Mouse (Mus musculus): ENCODE data around the gene Isx. TPM values are rescaled to one million over a fixed set of nuclear protein-coding genes. Genes with fewer than 3 reads are reported as not detected.
A peak's percentile ranks its signal among the peaks of the same experiment; 100 is the strongest.

Gene Isx
- polyA plus RNA-seq (2016; fragmentation: Nextera tagmentation; extraction: Ambion mirVana), result not detected in 2 replicates

DNA sequence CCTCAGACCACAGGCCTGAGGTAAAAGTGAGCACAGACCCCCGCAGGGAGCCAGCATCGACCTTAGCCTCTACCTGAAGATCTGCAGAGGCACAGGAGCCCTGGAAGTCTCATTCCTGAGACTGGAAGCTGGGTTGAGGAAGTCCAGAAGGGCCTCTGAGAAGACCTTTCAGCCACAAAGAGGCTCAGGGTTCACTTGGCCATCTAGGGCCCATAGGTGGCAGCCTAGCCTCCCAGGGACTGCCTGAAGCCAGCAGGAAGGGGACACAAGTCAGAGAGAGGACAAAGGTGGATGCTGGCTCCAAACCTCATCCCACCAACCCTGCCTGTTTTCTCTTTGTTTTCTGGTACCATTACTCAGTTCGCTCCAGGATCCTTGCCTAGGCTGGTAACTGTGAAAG lies at the start of gene Isx:
Gene Isx (plus strand): TSS at position 234 of the 400 bp plus-strand sequence.
- 81% methylated on average over 3 of the region's 3 CpGs for WGBS
- H3K4me3 ChIP-seq, result no peak within 1 kb of the TSS
- no peak within 1 kb of the TSS for H3K27ac ChIP-seq (replicated peaks)
- H3K27me3 ChIP-seq (ENCODE audit: low read depth, poor library complexity, severe bottlenecking), result peaks cover 11% of the 10 kb centered on the region; the same call in 1 of the 2 replicates
- H3K36me3 ChIP-seq, result no peaks in the 10 kb centered on the region
- peaks cover 2% of the 10 kb centered on the region for H3K4me1 ChIP-seq
- DNase-seq (ENCODE audit: low spot score), result no peak
- H3K9me3 ChIP-seq (replicated peaks), result no peaks in the 10 kb centered on the region

- Histone ChIP-seq H3K27ac (replicated peaks) (no peak overlapping the region), H3K4me1 (no peaks in the 10 kb centered on the region), H3K4me3 (no peak overlapping the region), H3K36me3 (no peaks in the 10 kb centered on the region), H3K27me3 (ENCODE audit: low read depth, poor library complexity, severe bottlenecking) (no peaks in the 10 kb centered on the region), H3K9me3 (replicated peaks) (no peaks in the 10 kb centered on the region)
- 80% methylated on average over 3 of the region's 3 CpGs for WGBS
- no peak for DNase-seq (ENCODE audit: low spot score)
These were observed 45.3 kb upstream of the Isx start for GRCm38 (mm10) chr8:74827689-74828088.

- H3K27me3 ChIP-seq (ENCODE audit: low read depth, poor library complexity, severe bottlenecking), result no peaks in the 10 kb centered on the region
- no peaks in the 10 kb centered on the region for H3K36me3 ChIP-seq
- WGBS, result 80% methylated on average over 5 of the region's 5 CpGs
- H3K4me3 ChIP-seq, result no peak overlapping the region
- no peaks in the 10 kb centered on the region for H3K9me3 ChIP-seq (replicated peaks)
- H3K27ac ChIP-seq (replicated peaks), result no peak overlapping the region
- DNase-seq (ENCODE audit: low spot score), result no peak
- H3K4me1 ChIP-seq, result no peaks in the 10 kb centered on the region
These were observed 41.7 kb upstream of the Isx start for GRCm38 (mm10) chr8:74831322-74831721.

DNA sequence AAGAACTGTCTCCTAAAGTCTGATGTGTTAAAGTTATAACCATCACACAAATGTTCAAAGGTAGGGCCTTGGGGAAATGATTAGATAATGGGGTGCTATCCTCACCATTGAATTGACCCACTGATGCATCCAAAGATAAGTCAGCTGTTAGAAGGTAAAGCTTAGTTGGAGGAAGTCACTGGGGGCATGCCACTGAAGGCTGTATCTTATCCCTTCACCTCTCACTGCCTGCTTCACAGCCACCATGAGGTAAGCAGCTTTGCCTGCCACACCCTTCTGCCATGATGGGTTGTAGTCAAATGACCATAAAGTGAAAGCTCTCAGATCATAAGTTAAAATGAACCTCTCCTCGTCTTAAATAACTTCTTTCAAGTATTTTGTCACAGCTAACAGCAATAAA lies 38.7 kb upstream of the Isx start:
- Histone ChIP-seq H3K27ac (replicated peaks) (no peak overlapping the region), H3K4me3 (no peak overlapping the region), H3K9me3 (replicated peaks) (no peaks in the 10 kb centered on the region), H3K27me3 (ENCODE audit: low read depth, poor library complexity, severe bottlenecking) (no peaks in the 10 kb centered on the region), H3K36me3 (no peaks in the 10 kb centered on the region), H3K4me1 (no peaks in the 10 kb centered on the region)
- WGBS, result 63% methylated on average over 1 of the region's 1 CpGs
- no peak for DNase-seq (ENCODE audit: low spot score)

- 26% methylated on average over 12 of the region's 12 CpGs for WGBS
- H3K4me1 ChIP-seq, result peaks cover 4% of the 10 kb centered on the region; the same call in 1 of the 2 replicates
- H3K4me3 ChIP-seq, result no peak overlapping the region
- peak; percentile 26 for DNase-seq (ENCODE audit: low spot score)
- H3K36me3 ChIP-seq, result no peaks in the 10 kb centered on the region
- no peak overlapping the region for H3K27ac ChIP-seq (replicated peaks)
- no peaks in the 10 kb centered on the region for H3K27me3 ChIP-seq (ENCODE audit: low read depth, poor library complexity, severe bottlenecking)
- H3K9me3 ChIP-seq (replicated peaks), result no peaks in the 10 kb centered on the region
These were observed 25.5 kb upstream of the Isx start for GRCm38 (mm10) chr8:74847376-74848048.

- Histone ChIP-seq H3K36me3 (no peaks in the 10 kb centered on the region), H3K9me3 (replicated peaks) (no peaks in the 10 kb centered on the region), H3K4me3 (no peak overlapping the region), H3K27me3 (ENCODE audit: low read depth, poor library complexity, severe bottlenecking) (no peaks in the 10 kb centered on the region), H3K4me1 (peaks cover 4% of the 10 kb centered on the region; the same call in 1 of the 2 replicates), H3K27ac (replicated peaks) (no peak overlapping the region)
- no peak for DNase-seq (ENCODE audit: low spot score)
- 92% methylated on average over 1 of the region's 1 CpGs for WGBS
These were observed 24.3 kb upstream of the Isx start for GRCm38 (mm10) chr8:74848707-74849106.

DNA sequence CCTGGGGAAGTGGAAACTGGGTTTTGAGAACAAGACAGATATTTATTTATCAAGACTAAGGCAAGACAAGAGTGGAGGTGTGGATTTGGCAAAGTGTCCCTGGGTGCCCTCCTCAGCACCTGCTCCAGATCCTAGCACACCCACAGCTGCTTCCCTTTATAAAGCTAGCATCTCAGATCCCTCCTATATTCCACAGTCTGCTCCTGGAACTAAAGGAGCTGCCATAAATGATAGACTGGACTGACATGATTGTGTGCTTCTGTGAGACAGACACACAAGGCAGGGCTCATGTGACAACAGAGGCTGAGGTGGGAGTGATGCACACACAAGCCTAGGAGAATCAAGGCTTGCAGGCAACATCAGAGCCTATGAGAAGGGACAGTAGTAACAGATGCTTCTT lies 22.0 kb upstream of the Isx start:
- DNase-seq (ENCODE audit: low spot score), result no peak
- H3K27me3 ChIP-seq (ENCODE audit: low read depth, poor library complexity, severe bottlenecking), result no peaks in the 10 kb centered on the region
- no peaks in the 10 kb centered on the region for H3K9me3 ChIP-seq (replicated peaks)
- H3K4me3 ChIP-seq, result no peak overlapping the region
- H3K4me1 ChIP-seq, result peaks cover 4% of the 10 kb centered on the region; the same call in 1 of the 2 replicates
- no peak overlapping the region for H3K27ac ChIP-seq (replicated peaks)
- H3K36me3 ChIP-seq, result no peaks in the 10 kb centered on the region

- WGBS, result 28% methylated on average over 3 of the region's 3 CpGs
- no peaks in the 10 kb centered on the region for H3K9me3 ChIP-seq (replicated peaks)
- H3K27ac ChIP-seq (replicated peaks), result no peak overlapping the region
- H3K36me3 ChIP-seq, result no peaks in the 10 kb centered on the region
- H3K4me3 ChIP-seq, result no peak overlapping the region
- peaks cover 4% of the 10 kb centered on the region; the same call in 1 of the 2 replicates for H3K4me1 ChIP-seq
- no peaks in the 10 kb centered on the region for H3K27me3 ChIP-seq (ENCODE audit: low read depth, poor library complexity, severe bottlenecking)
- peak; percentile 38 for DNase-seq (ENCODE audit: low spot score)
These were observed 21.1 kb upstream of the Isx start for GRCm38 (mm10) chr8:74851837-74852236.

GRCm38 (mm10) chr8:74853488-74853887 lies 19.5 kb upstream of the Isx start:
- no peaks in the 10 kb centered on the region for H3K27me3 ChIP-seq (ENCODE audit: low read depth, poor library complexity, severe bottlenecking)
- H3K27ac ChIP-seq (replicated peaks), result no peak overlapping the region
- H3K4me1 ChIP-seq, result peaks cover 4% of the 10 kb centered on the region; the same call in 1 of the 2 replicates
- H3K36me3 ChIP-seq, result no peaks in the 10 kb centered on the region
- H3K9me3 ChIP-seq (replicated peaks), result no peaks in the 10 kb centered on the region
- WGBS, result 33% methylated on average over 5 of the region's 5 CpGs
- DNase-seq (ENCODE audit: low spot score), result peak; percentile 29
- no peak overlapping the region for H3K4me3 ChIP-seq

GRCm38 (mm10) chr8:74854786-74855185 lies 18.2 kb upstream of the Isx start:
- Histone ChIP-seq H3K27ac (replicated peaks) (no peak overlapping the region), H3K4me3 (no peak overlapping the region), H3K27me3 (ENCODE audit: low read depth, poor library complexity, severe bottlenecking) (no peaks in the 10 kb centered on the region), H3K4me1 (peaks cover 4% of the 10 kb centered on the region; the same call in 1 of the 2 replicates), H3K9me3 (replicated peaks) (no peaks in the 10 kb centered on the region), H3K36me3 (no peaks in the 10 kb centered on the region)
- WGBS, result 92% methylated on average over 4 of the region's 4 CpGs
- no peak for DNase-seq (ENCODE audit: low spot score)

DNA sequence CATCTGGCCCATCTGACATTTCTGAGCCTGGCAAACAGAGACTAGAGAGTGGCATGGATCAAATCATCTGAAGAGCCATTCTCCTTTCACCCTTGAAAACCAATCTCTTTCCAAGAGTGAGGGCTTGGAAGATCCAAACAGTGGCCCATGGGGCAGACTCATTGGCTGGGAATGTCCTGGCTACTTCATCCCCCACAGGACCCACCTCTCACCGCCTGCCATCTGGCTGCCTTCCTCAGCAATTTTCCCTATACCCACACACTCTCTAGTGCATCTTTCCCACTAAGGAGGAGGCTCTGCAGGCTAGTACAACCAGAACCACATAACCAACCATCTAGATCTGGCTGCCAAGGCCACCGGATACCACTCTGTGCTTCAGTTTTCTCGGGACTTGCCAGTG lies 17.6 kb upstream of the Isx start:
- no peaks in the 10 kb centered on the region for H3K27me3 ChIP-seq (ENCODE audit: low read depth, poor library complexity, severe bottlenecking)
- 80% methylated on average over 3 of the region's 3 CpGs for WGBS
- DNase-seq (ENCODE audit: low spot score), result no peak
- peaks cover 5% of the 10 kb centered on the region; the same call in 1 of the 2 replicates for H3K4me1 ChIP-seq
- H3K4me3 ChIP-seq, result no peak overlapping the region
- H3K27ac ChIP-seq (replicated peaks), result no peak overlapping the region
- H3K9me3 ChIP-seq (replicated peaks), result no peaks in the 10 kb centered on the region
- H3K36me3 ChIP-seq, result no peaks in the 10 kb centered on the region

DNA sequence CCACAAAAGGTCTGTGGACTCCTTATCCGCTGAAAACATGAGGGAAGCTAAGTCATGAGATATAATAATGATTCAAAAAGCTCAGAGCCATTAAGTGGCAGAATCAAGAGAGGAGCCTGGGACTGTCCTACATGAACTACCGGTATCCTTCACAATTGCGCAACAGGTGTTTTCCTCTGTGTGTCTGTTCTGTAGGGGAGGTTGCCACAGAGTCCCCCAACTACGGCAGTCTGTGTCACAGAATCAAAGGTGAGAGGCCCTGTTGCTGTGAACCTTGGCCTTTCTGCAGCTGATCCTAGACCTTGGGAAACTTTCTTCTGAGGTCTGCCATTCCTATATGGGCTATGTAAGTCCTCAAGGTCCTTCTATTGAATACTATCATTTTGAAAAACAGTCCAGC lies 13.7 kb upstream of the Isx start:
- H3K36me3 ChIP-seq, result no peaks in the 10 kb centered on the region
- H3K4me1 ChIP-seq, result peaks cover 5% of the 10 kb centered on the region
- DNase-seq (ENCODE audit: low spot score), result no peak
- no peak overlapping the region for H3K27ac ChIP-seq (replicated peaks)
- no peak overlapping the region for H3K4me3 ChIP-seq
- H3K27me3 ChIP-seq (ENCODE audit: low read depth, poor library complexity, severe bottlenecking), result no peaks in the 10 kb centered on the region
- WGBS, result 92% methylated on average over 4 of the region's 4 CpGs
- no peaks in the 10 kb centered on the region for H3K9me3 ChIP-seq (replicated peaks)

DNA sequence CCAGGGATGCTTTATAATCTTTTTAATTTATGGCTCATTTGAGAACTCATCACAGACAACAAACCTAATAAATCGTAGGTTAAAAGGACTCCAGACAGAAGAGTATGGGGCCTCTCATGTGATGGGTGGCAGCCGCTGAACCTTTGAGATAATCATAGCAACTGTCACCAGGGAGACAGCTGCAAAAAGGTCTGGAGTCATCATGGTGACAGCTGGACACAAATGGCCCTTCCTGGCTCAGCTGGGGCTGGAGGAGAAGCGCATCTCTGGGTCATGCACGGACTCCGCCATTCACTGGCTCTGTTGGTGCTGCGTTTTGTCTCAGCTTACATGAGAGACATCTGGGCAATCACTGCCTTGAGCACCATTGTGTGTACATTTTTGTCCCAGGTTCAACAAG lies 12.5 kb upstream of the Isx start:
- DNase-seq (ENCODE audit: low spot score), result peak; percentile 16
- H3K9me3 ChIP-seq (replicated peaks), result no peaks in the 10 kb centered on the region
- WGBS, result 78% methylated on average over 6 of the region's 6 CpGs

More for the DNA sequence above, 12.5 kb upstream of the Isx start:
- Histone ChIP-seq H3K27me3 (ENCODE audit: low read depth, poor library complexity, severe bottlenecking) (no peaks in the 10 kb centered on the region), H3K27ac (replicated peaks) (no peak overlapping the region), H3K4me1 (peaks cover 5% of the 10 kb centered on the region), H3K36me3 (no peaks in the 10 kb centered on the region), H3K4me3 (no peak overlapping the region)

All from midbrain, embryonic 10.5 days (tissue).